Mouse (Mus musculus) midbrain, embryonic 14.5 days (tissue): ENCODE results near the gene 4921539E11Rik. TPM values are rescaled to one million over a fixed set of nuclear protein-coding genes. Genes with fewer than 3 reads are reported as not detected.

Source experiments
- ATAC-seq: fragments of 200-750 bp; cut with Nextera tagmentation; 2 replicates; pipeline ENCODE4 v1.8.0; 2017; ENCODE audit warnings: moderate number of reproducible peaks, moderate library complexity; ENCODE audit not compliant: low FRiP score, low TSS enrichment
- DNase-seq: peaks from one replicate; pipeline ENCODE4 v3.0.0-alpha.2; 2015
- H3K27ac ChIP-seq: fragments of 300-500 bp; sonication (generic); replicated peaks from 2 replicates; pipeline ENCODE4 v1.5.1; 2014; ENCODE audit warnings: mild to moderate bottlenecking, low read depth, low read length, moderate library complexity
- H3K27me3 ChIP-seq: fragments of 300-500 bp; sonication (generic); 2 replicates; pipeline ENCODE4 v1.6.1; 2014; ENCODE audit warnings: low read length, control low read depth, mixed read lengths; ENCODE audit not compliant: control insufficient read depth, insufficient read depth
- H3K36me3 ChIP-seq: fragments of 300-500 bp; sonication (generic); 2 replicates; pipeline ENCODE4 v1.6.1; 2014; ENCODE audit warnings: low read length, control low read depth; ENCODE audit not compliant: control insufficient read depth, insufficient read depth
- H3K4me1 ChIP-seq: fragments of 300-500 bp; sonication (generic); 2 replicates; pipeline ENCODE4 v1.6.1; 2014; ENCODE audit warnings: mild to moderate bottlenecking, antibody characterized with exemption, low read length, control low read depth; ENCODE audit not compliant: control insufficient read depth, insufficient read depth
- H3K4me2 ChIP-seq: fragments of 300-500 bp; sonication (generic); 2 replicates; pipeline ENCODE4 v1.6.1; 2014; ENCODE audit warnings: mild to moderate bottlenecking, low read length, moderate library complexity
- H3K4me3 ChIP-seq: fragments of 300-500 bp; sonication (generic); replicated peaks from 2 replicates; pipeline ENCODE4 v1.5.1; 2014; ENCODE audit warnings: low read depth, low read length
- H3K9ac ChIP-seq: fragments of 300-500 bp; sonication (generic); replicated peaks from 2 replicates; pipeline ENCODE4 v1.6.1; 2014; ENCODE audit warnings: mild to moderate bottlenecking, low read length, moderate library complexity
- H3K9me3 ChIP-seq: fragments of 300-500 bp; sonication (generic); 2 replicates; pipeline ENCODE4 v1.6.1; 2016; ENCODE audit warnings: low read length, control low read depth, mixed read lengths; ENCODE audit not compliant: control insufficient read depth
- WGBS: fragments of 180-500 bp; shearing (Covaris S2); extraction: QIAGEN DNeasy Blood & Tissue Kit; methylation state at CpG from one replicate; pipeline ENCODE4 v1.1.7; 2014; 5-methylcytosine and 5-hydroxymethylcytosine counted together
- polyA plus RNA-seq: library from polyadenylated mRNA; unstranded; fragments of >200 nt; fragmentation: Nextera tagmentation; extraction: Ambion mirVana; gene quantifications from 2 replicates; pipeline ENCODE4 v1.2.1, GENCODE M21; 2014

4921539E11Rik gene
- polyA plus RNA-seq, 1 experiment from 2014 or later = not detected

GRCm38 (mm10) chr4:103219011-103219410, 71.7 kb downstream of the 4921539E11Rik start:
- Histone ChIP-seq H3K27ac (no peak overlapping the region), H3K9ac (no peak overlapping the region), H3K4me1 (no peaks in the 10 kb centered on the region), H3K4me2 (no peak overlapping the region), H3K9me3 (no peaks in the 10 kb centered on the region), H3K36me3 (no peaks in the 10 kb centered on the region), H3K4me3 (no peak overlapping the region), H3K27me3 (no peaks in the 10 kb centered on the region)
- DNase-seq (peak; percentile 9), ATAC-seq (no peak)
- 54% methylated on average over 5 of the region's 5 CpGs for WGBS

GRCm38 (mm10) chr4:103216046-103216445, 74.6 kb downstream of the 4921539E11Rik start:
- Histone ChIP-seq H3K9ac (no peak overlapping the region), H3K4me1 (peaks cover 13% of the 10 kb centered on the region), H3K4me2 (no peak overlapping the region), H3K36me3 (no peaks in the 10 kb centered on the region), H3K9me3 (no peaks in the 10 kb centered on the region), H3K27ac (no peak overlapping the region), H3K27me3 (no peaks in the 10 kb centered on the region), H3K4me3 (no peak overlapping the region)
- 78% methylated on average over 6 of the region's 6 CpGs for WGBS
- ATAC-seq (no peak), DNase-seq (no peak)

GRCm38 (mm10) chr4:103214925-103215820, 75.5 kb downstream of the 4921539E11Rik start, which contains the start of gene Slc35d1:
Gene Slc35d1, minus strand, starts transcription at chr4:103215164.
- DNase-seq (peak; percentile 94), ATAC-seq (peak; percentile 93)
- H3K4me3 ChIP-seq = peak within 1 kb of the TSS; percentile 85
- H3K9me3 ChIP-seq = no peaks in the 10 kb centered on the region
- peak within 1 kb of the TSS; percentile 99 for H3K27ac ChIP-seq
- WGBS = 2% methylated on average over 69 of the region's 70 CpGs
- H3K4me1 ChIP-seq = peaks cover 13% of the 10 kb centered on the region
- no peaks in the 10 kb centered on the region for H3K27me3 ChIP-seq
- H3K4me2 ChIP-seq = peak within 1 kb of the TSS; percentile 79
- peak within 1 kb of the TSS; percentile 96 for H3K9ac ChIP-seq
- H3K36me3 ChIP-seq = no peaks in the 10 kb centered on the region; the same call in 1 of the 2 replicates

GRCm38 (mm10) chr4:103214498-103214924, 76.2 kb downstream of the 4921539E11Rik start:
- peak overlapping the region; percentile 85 for H3K4me3 ChIP-seq
- ATAC-seq (peak; percentile 84), DNase-seq (peak; percentile 86)
- under 1% methylated on average over 48 of the region's 48 CpGs for WGBS
- H3K4me1 ChIP-seq = peaks cover 13% of the 10 kb centered on the region
- H3K4me2 ChIP-seq = peak overlapping the region; percentile 79
- no peaks in the 10 kb centered on the region for H3K27me3 ChIP-seq
- peak overlapping the region; percentile 99 for H3K27ac ChIP-seq
- peaks cover 6% of the 10 kb centered on the region for H3K36me3 ChIP-seq
- peak overlapping the region; percentile 96 for H3K9ac ChIP-seq
- no peaks in the 10 kb centered on the region for H3K9me3 ChIP-seq

- Histone ChIP-seq H3K36me3 (peaks cover 11% of the 10 kb centered on the region), H3K4me2 (peak overlapping the region; percentile 79), H3K4me1 (peaks cover 13% of the 10 kb centered on the region), H3K4me3 (peak overlapping the region; percentile 85), H3K27me3 (no peaks in the 10 kb centered on the region), H3K9me3 (no peaks in the 10 kb centered on the region), H3K27ac (peak overlapping the region; percentile 99), H3K9ac (peak overlapping the region; percentile 96)
- no peak for ATAC-seq
- DNase-seq = peak; percentile 45
- 4% methylated on average over 30 of the region's 30 CpGs for WGBS
Observed at GRCm38 (mm10) chr4:103213859-103214497, 76.7 kb downstream of the 4921539E11Rik start.

GRCm38 (mm10) chr4:103208553-103208952, 82.1 kb downstream of the 4921539E11Rik start:
- Histone ChIP-seq H3K9ac (no peak overlapping the region), H3K4me1 (peaks cover 9% of the 10 kb centered on the region), H3K4me2 (no peak overlapping the region), H3K9me3 (no peaks in the 10 kb centered on the region), H3K27me3 (no peaks in the 10 kb centered on the region), H3K27ac (no peak overlapping the region), H3K36me3 (peaks cover 51% of the 10 kb centered on the region), H3K4me3 (no peak overlapping the region)
- DNase-seq = no peak
- WGBS = 93% methylated on average over 1 of the region's 1 CpGs
- no peak for ATAC-seq

GRCm38 (mm10) chr4:103203646-103204045, 87.0 kb downstream of the 4921539E11Rik start:
- H3K27me3 ChIP-seq = no peaks in the 10 kb centered on the region
- H3K9ac ChIP-seq = no peak overlapping the region
- no peak for ATAC-seq
- DNase-seq = no peak
- peaks cover 55% of the 10 kb centered on the region for H3K36me3 ChIP-seq
- no peaks in the 10 kb centered on the region for H3K9me3 ChIP-seq
- no peak overlapping the region for H3K4me3 ChIP-seq
- H3K4me2 ChIP-seq = no peak overlapping the region
- H3K4me1 ChIP-seq = no peaks in the 10 kb centered on the region
- WGBS = 86% methylated on average over 2 of the region's 2 CpGs
- no peak overlapping the region for H3K27ac ChIP-seq

- Histone ChIP-seq H3K4me3 (no peak overlapping the region), H3K9me3 (no peaks in the 10 kb centered on the region)
Observed at GRCm38 (mm10) chr4:103200046-103200445, 90.6 kb downstream of the 4921539E11Rik start.

More at GRCm38 (mm10) chr4:103200046-103200445, 90.6 kb downstream of the 4921539E11Rik start:
- H3K36me3 ChIP-seq = peaks cover 41% of the 10 kb centered on the region
- ATAC-seq (no peak), DNase-seq (no peak)
- H3K4me2 ChIP-seq = no peak overlapping the region
- no peaks in the 10 kb centered on the region for H3K4me1 ChIP-seq
- WGBS = 81% methylated on average over 1 of the region's 1 CpGs
- H3K9ac ChIP-seq = no peak overlapping the region
- H3K27ac ChIP-seq = no peak overlapping the region
- H3K27me3 ChIP-seq = no peaks in the 10 kb centered on the region
